Mouse (Mus musculus): ENCODE data around the gene Ggact. TPM values are rescaled to one million over a fixed set of nuclear protein-coding genes. Genes with fewer than 3 reads are reported as not detected.

The Ggact gene
- total RNA-seq, 2 experiments from 2014 or later: 15.3 to 17.5 TPM

GRCm38 (mm10) chr14:122766448-122766847 lies 147.1 kb downstream of the Ggact start:
- DNase-seq (ENCODE audit: low spot score in 2 of 2): no peak

Other genes starting within 250 kb of the Ggact start
- gene Tmtc4, start 70.3 kb upstream of the Ggact start, total RNA-seq (2021): 10 to 100 TPM; 32.3 to 44.3 TPM